Mouse (Mus musculus): ENCODE data around the gene Sox5. TPM values are rescaled to one million over a fixed set of nuclear protein-coding genes. Genes with fewer than 3 reads are reported as not detected.

The Sox5 gene
- polyA plus RNA-seq, 1 experiment: 2.8 TPM

DNA sequence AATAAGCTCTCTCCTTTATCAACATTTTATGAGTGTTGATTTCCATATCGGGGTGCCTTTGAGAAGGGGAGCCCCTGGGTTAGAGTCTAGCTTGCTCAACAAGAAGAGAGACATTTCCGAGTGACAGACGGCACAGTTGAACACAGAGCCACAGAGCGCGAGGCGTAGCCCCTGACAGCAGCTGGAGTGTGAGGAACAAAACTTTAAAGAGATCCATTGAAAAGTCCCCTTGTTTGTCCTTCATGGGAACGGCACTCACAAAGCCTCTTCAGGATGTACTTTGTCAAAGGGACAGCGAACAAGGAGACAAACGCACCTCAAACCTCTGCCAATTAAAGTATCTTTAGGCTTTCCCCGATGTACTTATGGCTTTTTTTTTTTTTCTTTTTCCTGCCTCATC lies 674.9 kb downstream of the Sox5 start:
- no peak overlapping the region for H3K27ac ChIP-seq (ENCODE audit: insufficient read depth, low read length)
- H3K4me3 ChIP-seq (ENCODE audit: insufficient read depth, low read length): no peak overlapping the region
- no peaks in the 10 kb centered on the region for H3K4me1 ChIP-seq (ENCODE audit: control insufficient read depth, insufficient read depth, low read length)
- TF ChIP-seq CTCF (IDR thresholded peaks at IDR 0.05; ENCODE audit: borderline replicate concordance, insufficient read depth, low read length): no peak
- no peak for TF ChIP-seq POLR2A (IDR thresholded peaks at IDR 0.05; ENCODE audit: low read depth, low read length)

GRCm38 (mm10) chr6:144105645-144106044 lies 676.1 kb downstream of the Sox5 start:
- TF ChIP-seq CTCF (IDR thresholded peaks at IDR 0.05; ENCODE audit: borderline replicate concordance, insufficient read depth, low read length) (no peak), POLR2A (IDR thresholded peaks at IDR 0.05; ENCODE audit: low read depth, low read length) (no peak)
- H3K4me1 ChIP-seq (ENCODE audit: control insufficient read depth, insufficient read depth, low read length): no peaks in the 10 kb centered on the region
- no peak overlapping the region for H3K4me3 ChIP-seq (ENCODE audit: insufficient read depth, low read length)
- no peak overlapping the region for H3K27ac ChIP-seq (ENCODE audit: insufficient read depth, low read length)

DNA sequence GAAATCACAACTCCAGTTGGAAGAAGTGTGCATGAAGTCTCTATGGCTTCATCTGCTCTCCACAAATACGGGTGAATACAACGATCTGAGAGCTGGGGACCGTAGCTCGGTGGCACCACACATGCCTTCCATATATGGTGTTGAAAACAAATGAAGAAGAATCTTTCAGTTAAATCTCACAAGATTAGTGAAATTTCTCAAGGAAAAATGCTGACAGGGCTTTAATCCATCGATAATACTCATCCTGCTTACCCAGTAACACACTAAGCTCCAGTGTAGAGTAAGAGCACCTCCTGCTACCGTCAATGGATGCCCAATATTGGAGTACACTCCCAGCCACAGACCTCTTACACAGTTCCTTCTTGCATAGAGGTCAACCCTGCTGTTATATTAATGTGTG lies 678.2 kb downstream of the Sox5 start:
- no peak overlapping the region for H3K4me3 ChIP-seq (ENCODE audit: insufficient read depth, low read length)
- TF ChIP-seq POLR2A (IDR thresholded peaks at IDR 0.05; ENCODE audit: low read depth, low read length) (no peak), CTCF (IDR thresholded peaks at IDR 0.05; ENCODE audit: borderline replicate concordance, insufficient read depth, low read length) (no peak)
- no peak overlapping the region for H3K27ac ChIP-seq (ENCODE audit: insufficient read depth, low read length)
- no peaks in the 10 kb centered on the region for H3K4me1 ChIP-seq (ENCODE audit: control insufficient read depth, insufficient read depth, low read length)

DNA sequence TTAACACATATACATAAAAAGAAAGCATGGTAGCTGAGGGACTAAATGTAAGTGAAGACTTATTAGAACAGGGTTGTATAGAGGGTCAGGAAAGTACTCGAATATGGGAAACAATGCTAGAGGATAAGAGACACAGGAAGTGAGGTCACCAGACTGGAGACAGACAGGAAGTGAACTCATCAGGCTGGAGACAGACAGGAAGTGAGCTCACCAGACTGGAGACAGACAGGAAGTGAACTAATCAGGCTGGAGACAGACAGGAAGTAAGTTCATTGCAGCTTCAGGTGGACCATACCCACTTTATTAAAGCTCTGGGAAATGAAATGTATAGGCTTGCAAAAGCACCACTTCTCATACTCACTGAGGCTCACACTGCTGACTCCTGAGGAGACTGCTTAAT lies 680.9 kb downstream of the Sox5 start:
- TF ChIP-seq CTCF (IDR thresholded peaks at IDR 0.05; ENCODE audit: borderline replicate concordance, insufficient read depth, low read length) (no peak), POLR2A (IDR thresholded peaks at IDR 0.05; ENCODE audit: low read depth, low read length) (no peak)
- no peak overlapping the region for H3K4me3 ChIP-seq (ENCODE audit: insufficient read depth, low read length)
- H3K4me1 ChIP-seq (ENCODE audit: control insufficient read depth, insufficient read depth, low read length): no peaks in the 10 kb centered on the region; the same call in 1 of the 2 replicates
- H3K27ac ChIP-seq (ENCODE audit: insufficient read depth, low read length): no peak overlapping the region

DNA sequence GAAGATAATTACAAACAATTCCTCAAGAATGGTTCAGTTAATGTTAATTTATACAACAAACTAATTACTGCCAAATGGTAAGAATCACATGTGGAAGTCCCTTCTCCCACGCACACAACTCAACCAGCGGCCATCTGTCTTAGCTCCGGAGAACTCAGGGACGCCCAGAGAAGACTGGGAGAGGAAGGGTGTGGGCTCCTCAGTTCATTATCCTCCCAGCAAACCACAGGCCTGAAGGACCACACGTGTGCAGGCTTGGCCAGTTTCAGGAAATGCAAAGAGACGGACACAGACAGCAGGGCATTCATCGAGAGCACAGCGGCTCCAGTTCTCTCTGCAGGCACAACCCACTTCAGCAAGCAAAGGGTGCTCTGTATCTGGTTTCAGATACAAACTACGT lies 683.7 kb downstream of the Sox5 start:
- Histone ChIP-seq H3K4me1 (ENCODE audit: control insufficient read depth, insufficient read depth, low read length) (no peaks in the 10 kb centered on the region; the same call in 1 of the 2 replicates), H3K27ac (ENCODE audit: insufficient read depth, low read length) (no peak overlapping the region), H3K4me3 (ENCODE audit: insufficient read depth, low read length) (no peak overlapping the region)
- TF ChIP-seq POLR2A (IDR thresholded peaks at IDR 0.05; ENCODE audit: low read depth, low read length) (no peak), CTCF (IDR thresholded peaks at IDR 0.05; ENCODE audit: borderline replicate concordance, insufficient read depth, low read length) (no peak)

GRCm38 (mm10) chr6:144088256-144088655 lies 693.5 kb downstream of the Sox5 start:
- no peak for TF ChIP-seq POLR2A (IDR thresholded peaks at IDR 0.05; ENCODE audit: low read depth, low read length)
- TF ChIP-seq CTCF (IDR thresholded peaks at IDR 0.05; ENCODE audit: borderline replicate concordance, insufficient read depth, low read length): no peak
- no peak overlapping the region for H3K4me3 ChIP-seq (ENCODE audit: insufficient read depth, low read length)
- H3K27ac ChIP-seq (ENCODE audit: insufficient read depth, low read length): no peak overlapping the region
- H3K4me1 ChIP-seq (ENCODE audit: control insufficient read depth, insufficient read depth, low read length): 0 out of 2 replicates have a peak, but pooled peaks cover 4% of the 10 kb centered on the region

- 0 out of 2 replicates have a peak, but pooled peaks cover 4% of the 10 kb centered on the region for H3K4me1 ChIP-seq (ENCODE audit: control insufficient read depth, insufficient read depth, low read length)
- H3K27ac ChIP-seq (ENCODE audit: insufficient read depth, low read length): no peak overlapping the region
- no peak for TF ChIP-seq CTCF (IDR thresholded peaks at IDR 0.05; ENCODE audit: borderline replicate concordance, insufficient read depth, low read length)
- TF ChIP-seq POLR2A (IDR thresholded peaks at IDR 0.05; ENCODE audit: low read depth, low read length): no peak
- H3K4me3 ChIP-seq (ENCODE audit: insufficient read depth, low read length): no peak overlapping the region
Observed at GRCm38 (mm10) chr6:144086096-144086810, 695.5 kb downstream of the Sox5 start.

- no peak overlapping the region for H3K4me3 ChIP-seq (ENCODE audit: insufficient read depth, low read length)
- TF ChIP-seq CTCF (IDR thresholded peaks at IDR 0.05; ENCODE audit: borderline replicate concordance, insufficient read depth, low read length): no peak
- TF ChIP-seq POLR2A (IDR thresholded peaks at IDR 0.05; ENCODE audit: low read depth, low read length): no peak
Observed at GRCm38 (mm10) chr6:144082297-144082696, 699.5 kb downstream of the Sox5 start.

DNA sequence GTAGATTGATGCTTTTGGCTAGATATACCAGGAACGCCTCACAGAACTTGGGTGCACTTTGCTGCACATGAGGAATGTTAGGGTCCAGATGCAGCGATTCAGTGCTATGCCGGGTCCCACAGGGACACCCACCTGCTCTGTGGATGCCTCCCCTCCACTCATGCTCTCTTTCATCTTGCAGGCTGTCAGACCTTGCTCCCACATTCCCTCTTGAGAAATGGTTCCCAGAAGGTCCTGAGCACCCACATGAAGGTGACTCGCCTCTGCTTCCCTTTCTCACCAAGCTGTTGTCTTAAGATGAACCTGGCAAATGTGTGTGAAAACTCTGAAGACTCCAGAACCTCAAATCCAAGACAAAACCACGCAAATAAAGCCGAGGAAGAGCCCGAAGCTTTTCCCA lies 704.0 kb downstream of the Sox5 start:
- H3K4me1 ChIP-seq (ENCODE audit: control insufficient read depth, insufficient read depth, low read length): peaks cover 7% of the 10 kb centered on the region
- no peak overlapping the region for H3K27ac ChIP-seq (ENCODE audit: insufficient read depth, low read length)
- TF ChIP-seq POLR2A (IDR thresholded peaks at IDR 0.05; ENCODE audit: low read depth, low read length) (no peak), CTCF (IDR thresholded peaks at IDR 0.05; ENCODE audit: borderline replicate concordance, insufficient read depth, low read length) (no peak)
- no peak overlapping the region for H3K4me3 ChIP-seq (ENCODE audit: insufficient read depth, low read length)

More at GRCm38 (mm10) chr6:144082297-144082696, 699.5 kb downstream of the Sox5 start:
- no peaks in the 10 kb centered on the region for H3K4me1 ChIP-seq (ENCODE audit: control insufficient read depth, insufficient read depth, low read length)
- no peak overlapping the region for H3K27ac ChIP-seq (ENCODE audit: insufficient read depth, low read length)

- TF ChIP-seq CTCF (IDR thresholded peaks at IDR 0.05; ENCODE audit: borderline replicate concordance, insufficient read depth, low read length) (no peak), POLR2A (IDR thresholded peaks at IDR 0.05; ENCODE audit: low read depth, low read length) (no peak)
- Histone ChIP-seq H3K4me1 (ENCODE audit: control insufficient read depth, insufficient read depth, low read length) (peaks cover 7% of the 10 kb centered on the region), H3K27ac (ENCODE audit: insufficient read depth, low read length) (no peak overlapping the region), H3K4me3 (ENCODE audit: insufficient read depth, low read length) (no peak overlapping the region)
Observed at GRCm38 (mm10) chr6:144076376-144076775, 705.4 kb downstream of the Sox5 start.

Data from embryonic fibroblast, embryonic 13.5 days (primary cell).